Mouse (Mus musculus) liver, embryonic 14.5 days (tissue): ENCODE measurements around the gene Slc8b1.

Source experiments
- CTCF ChIP-seq: IDR thresholded peaks from 2 replicates; pipeline ENCODE4 v1.5.1; 2016; ENCODE audit warnings: antibody characterized with exemption, low read depth, control low read depth
- EP300 ChIP-seq: IDR thresholded peaks from 2 replicates; pipeline ENCODE4 v1.6.1; 2016; ENCODE audit warnings: antibody characterized with exemption, low read depth

DNA sequence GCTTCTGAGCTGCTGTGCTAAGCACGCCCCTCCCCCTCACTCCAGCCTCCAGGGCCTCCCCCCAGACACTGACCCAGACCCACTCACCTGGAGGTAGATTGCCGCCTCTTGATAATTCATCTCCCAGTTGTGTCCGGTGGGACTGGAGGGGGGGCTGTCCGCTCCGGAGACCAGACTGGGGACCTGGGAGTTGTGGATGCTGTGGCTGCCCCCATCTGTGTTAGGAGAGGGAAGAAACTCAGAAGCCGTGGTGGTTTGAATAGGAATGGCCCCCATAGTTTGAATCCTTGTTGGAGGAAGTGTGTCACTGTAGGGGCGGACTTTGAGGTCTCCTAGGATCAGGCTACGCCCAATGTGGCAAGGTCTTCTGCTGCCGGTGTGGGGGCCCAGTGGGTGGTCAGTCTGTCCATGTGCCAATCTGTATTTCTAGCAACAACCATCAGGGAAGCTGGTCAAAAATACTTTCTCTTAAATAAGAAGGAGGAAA is 49.2 kb downstream of the Slc8b1 start:
- TF ChIP-seq CTCF (no peak), EP300 (no peak)
